Mouse (Mus musculus) gastrocnemius, adult 2 months (tissue): ENCODE measurements around the gene Cybc1. TPM values are rescaled to one million over a fixed set of nuclear protein-coding genes. Genes with fewer than 3 reads are reported as not detected.

Experiments
- DNase-seq: peaks from one replicate; pipeline ENCODE4 v3.0.0; 2022
- H3K27ac ChIP-seq: fragments of 200-600 bp; 2 replicates; pipeline ENCODE4 v1.8.1; 2022; ENCODE audit warnings: mild to moderate bottlenecking
- H3K4me3 ChIP-seq: fragments of 200-600 bp; 2 replicates; pipeline ENCODE4 v1.8.1; 2022; ENCODE audit warnings: mild to moderate bottlenecking, moderate library complexity
- CTCF ChIP-seq: fragments of 200-600 bp; IDR thresholded peaks from 2 replicates; pipeline ENCODE4 v1.8.1; 2022; ENCODE audit warnings: antibody characterized with exemption, mild to moderate bottlenecking, moderate library complexity
- intact Hi-C: fragments of 180-260 bp; cut with DNase I; formaldehyde crosslinking; loops from one replicate; pipeline ENCODE4 v1.15.1; 2025
- long read RNA-seq, 2 experiments: library from polyadenylated mRNA; stranded (forward); transcript quantifications; one replicate each; pipeline ENCODE4 v2.0.0; 2021
- total RNA-seq, 2 experiments: library from RNA; stranded (reverse); gene quantifications; 2 replicates each; pipeline ENCODE4 v1.2.3; 2021

Gene Cybc1
- total RNA-seq: 1 to 10 TPM; 3.3 to 3.6 TPM
- long read RNA-seq, experiment 1, partial matches to known transcripts: 0 of 4 reads
- long read RNA-seq, experiment 1, other reads (novel, unspliced or antisense): 0 of 4 reads
- long read RNA-seq, experiment 2, partial matches to known transcripts: 0 of 3 reads
- long read RNA-seq, experiment 2, other reads (novel, unspliced or antisense): 1 of 3 reads

- peak within 1 kb of the TSS; percentile 73 for H3K4me3 ChIP-seq
- intact Hi-C loops: no loop called here
- DNase-seq: peak; percentile 75
- peak within 1 kb of the TSS; percentile 93 for H3K27ac ChIP-seq
- TF ChIP-seq CTCF: peak; percentile 26; the same call in 1 of the 2 replicates
Observed at GRCm38 (mm10) chr11:121229018-121229439, at the start of gene Cybc1. Gene Cybc1 (minus strand): TSS chr11:121229322.

- H3K27ac ChIP-seq: no peak overlapping the region
- TF ChIP-seq CTCF: no peak
- no peak overlapping the region for H3K4me3 ChIP-seq
- intact Hi-C loops: no loop called here
- no peak for DNase-seq
Observed at GRCm38 (mm10) chr11:121278011-121278410, 48.9 kb upstream of the Cybc1 start.

- intact Hi-C loops: no loop called here
- TF ChIP-seq CTCF: no peak
- H3K4me3 ChIP-seq: no peak overlapping the region
- no peak for DNase-seq
- H3K27ac ChIP-seq: no peak overlapping the region
Observed at GRCm38 (mm10) chr11:121277516-121277915, 48.4 kb upstream of the Cybc1 start.

- DNase-seq: no peak
- no peak for TF ChIP-seq CTCF
- H3K4me3 ChIP-seq: peak overlapping the region; percentile 98
- peak overlapping the region; percentile 88; the same call in 1 of the 2 replicates for H3K27ac ChIP-seq
- intact Hi-C loops: no loop called here
Observed at GRCm38 (mm10) chr11:121261074-121261473, 32.0 kb upstream of the Cybc1 start.

- Histone ChIP-seq H3K4me3 (peak overlapping the region; percentile 98), H3K27ac (peak overlapping the region; percentile 88)
- peak; percentile 62 for DNase-seq
- TF ChIP-seq CTCF: no peak
- intact Hi-C loops: no loop called here
Observed at GRCm38 (mm10) chr11:121260211-121260906, 31.2 kb upstream of the Cybc1 start.

- Histone ChIP-seq H3K27ac (peak within 1 kb of the TSS; percentile 96), H3K4me3 (peak within 1 kb of the TSS; percentile 98)
- intact Hi-C loops: loop anchor here (1.0 to 5.0 kb wide), 3 partner anchors 17 to 93 kb away; partner anchors contain the start of genes Narf and Wdr45b
- peak; percentile 98 for DNase-seq
- no peak for TF ChIP-seq CTCF
Observed at GRCm38 (mm10) chr11:121259160-121260100, 30.3 kb upstream of the Cybc1 start, which contains the start of gene Foxk2. Gene Foxk2 (plus strand): TSS chr11:121259990.

- TF ChIP-seq CTCF: no peak
- intact Hi-C loops: no loop called here
- no peak overlapping the region for H3K4me3 ChIP-seq
- DNase-seq: no peak
- H3K27ac ChIP-seq: no peak overlapping the region
Observed at GRCm38 (mm10) chr11:121250196-121250595, 21.1 kb upstream of the Cybc1 start.

GRCm38 (mm10) chr11:121239669-121240068, 10.5 kb upstream of the Cybc1 start:
- H3K27ac ChIP-seq: peak overlapping the region; percentile 16; the same call in 1 of the 2 replicates
- H3K4me3 ChIP-seq: no peak overlapping the region
- intact Hi-C loops: loop anchor here (5.0 kb wide), 1 partner anchor 113 kb away; the partner anchor contains the start of gene Wdr45b
- no peak for DNase-seq
- no peak for TF ChIP-seq CTCF

- peak; percentile 53 for TF ChIP-seq CTCF
- Histone ChIP-seq H3K4me3 (peak overlapping the region; percentile 86), H3K27ac (peak overlapping the region; percentile 100)
- intact Hi-C loops: loop anchor here (1.0 to 5.0 kb wide), 2 partner anchors 22 to 115 kb away; partner anchors contain the start of genes Foxk2 and Wdr45b
- no peak for DNase-seq
Observed at GRCm38 (mm10) chr11:121237345-121238128, 8.4 kb upstream of the Cybc1 start.

GRCm38 (mm10) chr11:121236564-121237344, 7.6 kb upstream of the Cybc1 start, which contains the start of gene Narf:
Gene Narf (plus strand): TSS chr11:121237253.
- peak; percentile 62 for TF ChIP-seq CTCF
- H3K27ac ChIP-seq: peak within 1 kb of the TSS; percentile 100
- H3K4me3 ChIP-seq: peak within 1 kb of the TSS; percentile 86
- intact Hi-C loops: loop anchor here (1.0 to 5.0 kb wide), 2 partner anchors 23 to 116 kb away; partner anchors contain the start of genes Foxk2 and Wdr45b
- DNase-seq: peak; percentile 99
